Mouse (Mus musculus): ENCODE measurements around the gene Zfp995. TPM values are rescaled to one million over a fixed set of nuclear protein-coding genes. Genes with fewer than 3 reads are reported as not detected.
"Not testable (repeated sequence)": the region's sequence is repeated elsewhere in the genome, so short reads cannot be mapped to it uniquely, and the experiment has no call there.

Gene Zfp995
- 10 to 100 TPM; 15.1 to 15.3 TPM for polyA plus RNA-seq (2017; shearing (Covaris generic))

- peak; percentile 98 for ATAC-seq
These were observed at the start of gene Zfp995 for GRCm38 (mm10) chr17:21909456-21910052. Gene Zfp995 (minus strand): TSS chr17:21909926.

GRCm38 (mm10) chr17:21909039-21909438, 687 bp downstream of the Zfp995 start:
- ATAC-seq: no peak

DNA sequence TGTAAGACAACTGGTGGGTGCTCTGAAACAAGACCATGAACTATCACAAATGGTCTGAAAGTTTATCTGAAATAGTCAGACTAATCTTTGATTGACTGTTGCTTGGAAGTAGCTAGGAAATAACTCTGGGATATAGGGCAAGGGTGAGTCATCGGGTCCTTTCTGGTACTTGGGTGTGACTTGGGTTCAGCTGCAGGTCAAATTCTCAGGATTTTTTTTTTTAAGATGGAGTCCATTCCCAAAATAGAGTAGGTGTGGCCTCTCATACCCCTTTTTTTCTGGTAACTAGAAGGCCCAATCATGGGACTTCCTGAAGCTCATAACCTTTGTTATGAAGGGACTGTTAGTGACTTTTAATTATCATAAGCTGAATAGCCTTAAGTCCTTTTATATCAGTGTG, 38.5 kb downstream of the Zfp995 start:
- ATAC-seq: no peak

GRCm38 (mm10) chr17:21846322-21846582, 63.5 kb downstream of the Zfp995 start:
- not testable (repeated sequence) for ATAC-seq

GRCm38 (mm10) chr17:21845545-21846321, 64.0 kb downstream of the Zfp995 start, which contains the start of gene Zfp820:
Gene Zfp820 (minus strand): TSS chr17:21845772.
- ATAC-seq: no peak

DNA sequence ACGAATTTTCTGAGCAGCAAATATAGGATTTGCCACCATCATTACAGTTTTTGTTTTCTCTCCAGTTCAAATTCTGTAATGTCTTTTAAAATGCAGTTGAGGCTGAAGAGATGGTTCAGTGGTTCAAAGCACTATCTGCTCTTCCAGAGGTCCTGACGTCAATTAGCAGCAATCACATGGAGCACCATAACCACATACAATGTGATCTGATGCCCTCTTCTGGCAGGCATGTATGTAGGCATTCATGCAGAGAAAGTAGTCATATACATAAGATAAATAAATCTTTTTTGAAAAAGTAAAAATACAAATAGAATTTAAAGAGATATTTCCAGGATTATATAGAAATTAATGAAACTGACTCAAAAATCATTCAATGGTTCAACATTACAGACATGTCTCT, 71.2 kb downstream of the Zfp995 start:
- no peak for ATAC-seq

Other genes with a start within 250 kb of the Zfp995 start
- 10 to 100 TPM; 16.1 to 17.7 TPM for gene Gm10226, start 218.1 kb downstream of the Zfp995 start, polyA plus RNA-seq (2017; shearing (Covaris generic))
- gene Zfp760, start 202.2 kb downstream of the Zfp995 start, polyA plus RNA-seq (2017; shearing (Covaris generic)): 1 to 10 TPM; 7.0 to 8.3 TPM
- under 1 TPM; 0.34 to 0.50 TPM for gene Zfp229, start 179.1 kb downstream of the Zfp995 start, polyA plus RNA-seq (2017; shearing (Covaris generic))
- gene Zfp820, start 64.2 kb downstream of the Zfp995 start, polyA plus RNA-seq (2017; shearing (Covaris generic)): under 1 TPM; 0.33 to 0.56 TPM
- gene Zfp942, start 52.5 kb upstream of the Zfp995 start, polyA plus RNA-seq (2017; shearing (Covaris generic)): 10 to 100 TPM; 31.2 TPM
- 10 to 100 TPM in 1 of 2 experiments, 1 to 10 TPM in 1; 7.0 to 14.1 TPM for gene Zfp943, start 52.6 kb upstream of the Zfp995 start, polyA plus RNA-seq (2017; shearing (Covaris generic))

Measured in activated CD4-positive, CD25-positive, alpha-beta regulatory T cell, adult 4 months (primary cell).